24 mouse cellular contexts compared by ENCODE assay signal in the genomic region with DNA sequence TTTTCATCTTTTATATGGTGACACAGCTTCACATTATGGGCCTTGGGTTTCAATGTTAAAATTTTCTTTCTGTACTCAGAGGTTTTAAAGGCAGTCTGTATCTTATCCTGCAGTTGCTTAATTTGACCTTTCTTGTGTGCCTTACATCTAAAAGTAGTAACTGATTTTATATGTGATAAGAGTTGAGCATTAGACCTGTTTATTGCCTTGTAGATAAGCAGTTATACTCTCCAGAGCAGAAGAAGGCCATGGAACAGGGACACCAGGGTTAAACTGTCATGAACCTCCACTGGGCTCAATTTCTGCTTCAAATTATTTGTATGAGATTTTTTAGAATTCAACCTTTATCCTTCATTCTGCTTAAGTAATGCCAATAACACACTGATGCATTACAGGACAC. TPM values are rescaled to one million over a fixed set of nuclear protein-coding genes. Genes with fewer than 3 reads are reported as not detected.
"Had no signal": no experiment of that assay in that cellular context is flagged by ENCODE, and none has a peak within 500 bp of the region (broad histone marks: within the 10 kb centered on the region; RNA-seq: fewer than 3 reads in every experiment).

No protein-coding gene starts in this region.

- H3K27me3 ChIP-seq: lung, embryonic 15.5 days; megakaryocyte, embryonic 14.5 days; midbrain, embryonic 13.5 days; midbrain, embryonic 15.5 days; neural tube, embryonic 12.5 days; stomach, embryonic 15.5 days had no signal

- H3K4me2 ChIP-seq: lung, embryonic 15.5 days; midbrain, embryonic 11.5 days; midbrain, embryonic 13.5 days; midbrain, embryonic 15.5 days; neural tube, embryonic 12.5 days; stomach, embryonic 15.5 days had no signal

- DNase-seq: liver, postnatal 0 days; lung, adult 2 months; lung, postnatal 14 days; lung, postnatal 36 days; right cerebral cortex, postnatal 14 days; right cerebral cortex, postnatal 4 days; thymus, adult 2 months; thymus, postnatal 25 days; thymus, postnatal 4 days had no signal

- H3K4me1 ChIP-seq: lung, embryonic 15.5 days; megakaryocyte, embryonic 14.5 days; midbrain, embryonic 13.5 days; midbrain, embryonic 15.5 days; neural tube, embryonic 12.5 days; stomach, embryonic 15.5 days had no signal

- ATAC-seq: liver, postnatal 0 days; lung, postnatal 0 days; midbrain, embryonic 13.5 days; midbrain, embryonic 15.5 days had no signal

- H3K27ac ChIP-seq: lung, embryonic 15.5 days; macrophage; midbrain, embryonic 13.5 days; midbrain, embryonic 15.5 days; neural tube, embryonic 12.5 days; stomach, embryonic 15.5 days; stomach, postnatal 0 days had no signal

- H3K9me3 ChIP-seq: lung, embryonic 15.5 days; midbrain, embryonic 13.5 days; midbrain, embryonic 15.5 days; neural tube, embryonic 12.5 days; stomach, embryonic 15.5 days had no signal

- H3K9ac ChIP-seq: liver, postnatal 0 days; lung, embryonic 15.5 days; midbrain, embryonic 13.5 days; midbrain, embryonic 15.5 days; neural tube, embryonic 12.5 days; stomach, embryonic 15.5 days had no signal

- H3K36me3 ChIP-seq: lung, embryonic 15.5 days; midbrain, embryonic 13.5 days; midbrain, embryonic 15.5 days; neural tube, embryonic 12.5 days; stomach, embryonic 15.5 days had no signal

- H3K4me3 ChIP-seq: lung, embryonic 15.5 days; midbrain, embryonic 13.5 days; midbrain, embryonic 15.5 days; neural tube, embryonic 12.5 days; stomach, embryonic 15.5 days had no signal

RNA-seq across cellular contexts. Expression of gene Slc15a5, which starts 24.8 kb away (rescaled TPM):
- total RNA-seq: megakaryocyte progenitor cell, adult 5-6 weeks; monocyte, adult 5-6 weeks; neutrophil, adult 5-6 weeks had no signal
- polyA plus RNA-seq: liver, postnatal 0 days; lung, embryonic 15.5 days; lung, postnatal 0 days; macrophage; midbrain, embryonic 11.5 days; midbrain, embryonic 13.5 days; midbrain, embryonic 15.5 days; neural tube, embryonic 14.5 days; spleen, adult 2 months; stomach, embryonic 15.5 days; stomach, postnatal 0 days had no signal
